Mouse (Mus musculus): ENCODE data around the gene Dnajc13. TPM values are rescaled to one million over a fixed set of nuclear protein-coding genes. Genes with fewer than 3 reads are reported as not detected.

The Dnajc13 gene
- polyA plus RNA-seq, 1 experiment from 2014 or later, result 20.4 TPM

DNA sequence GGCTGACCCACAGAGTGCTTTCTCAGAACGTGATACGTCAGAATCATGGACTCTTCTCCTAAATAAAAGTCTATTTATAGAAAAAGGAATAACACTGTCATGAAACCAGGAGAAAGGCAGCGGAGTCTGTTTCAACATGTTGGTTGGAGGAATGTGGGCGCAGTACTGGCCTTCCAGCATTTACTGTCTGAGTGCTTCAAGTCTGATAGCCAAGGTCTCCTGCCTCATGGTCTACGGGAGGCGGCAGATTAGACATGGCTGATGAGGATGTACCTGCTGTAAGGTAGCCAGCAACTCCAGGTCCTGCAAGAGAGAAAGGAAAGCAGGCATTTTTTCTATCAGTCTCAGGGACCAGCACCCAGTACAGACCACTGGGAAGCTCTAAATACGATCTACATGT lies 110.6 kb downstream of the Dnajc13 start:
- 94% methylated on average over 7 of the region's 7 CpGs for WGBS
- Histone ChIP-seq H3K9me3 (replicated peaks; ENCODE audit: control insufficient read depth, low read length) (no peaks in the 10 kb centered on the region), H3K4me3 (ENCODE audit: low read depth, low read length) (no peak overlapping the region), H3K9ac (replicated peaks; ENCODE audit: low read length) (no peak overlapping the region), H3K27ac (replicated peaks; ENCODE audit: low read depth, low read length) (no peak overlapping the region), H3K4me1 (ENCODE audit: control insufficient read depth, insufficient read depth, low read length) (no peaks in the 10 kb centered on the region), H3K4me2 (ENCODE audit: low read depth, low read length) (no peak overlapping the region), H3K36me3 (replicated peaks; ENCODE audit: control insufficient read depth, insufficient read depth, low read depth, low read length) (peaks cover 7% of the 10 kb centered on the region), H3K27me3 (ENCODE audit: control insufficient read depth, insufficient read depth, low read length) (no peaks in the 10 kb centered on the region)
- DNase-seq (ENCODE audit: low spot score), result no peak
- ATAC-seq (replicated peaks; ENCODE audit: insufficient number of reproducible peaks, low FRiP score, low TSS enrichment, low read depth), result no peak

DNA sequence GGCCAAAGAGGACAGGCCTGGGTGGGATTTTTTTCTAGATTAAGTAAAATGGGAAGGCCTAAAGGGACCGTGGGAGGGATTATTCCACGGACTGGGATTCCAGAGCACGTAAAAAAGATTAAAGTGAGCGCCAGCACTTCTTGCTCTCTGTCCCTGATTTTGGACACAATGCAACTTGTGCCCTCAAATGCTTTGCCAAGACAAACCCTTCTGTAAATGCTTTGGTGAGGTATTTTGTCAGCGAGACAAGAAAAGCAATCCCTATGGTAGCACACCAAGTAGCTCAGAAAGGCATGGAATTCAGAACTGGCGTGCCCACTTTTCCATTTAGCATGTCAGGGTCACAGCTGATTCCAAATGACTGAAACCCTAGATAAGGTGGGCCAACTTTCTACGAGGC lies 113.8 kb downstream of the Dnajc13 start:
- WGBS, result 89% methylated on average over 7 of the region's 7 CpGs

DNA sequence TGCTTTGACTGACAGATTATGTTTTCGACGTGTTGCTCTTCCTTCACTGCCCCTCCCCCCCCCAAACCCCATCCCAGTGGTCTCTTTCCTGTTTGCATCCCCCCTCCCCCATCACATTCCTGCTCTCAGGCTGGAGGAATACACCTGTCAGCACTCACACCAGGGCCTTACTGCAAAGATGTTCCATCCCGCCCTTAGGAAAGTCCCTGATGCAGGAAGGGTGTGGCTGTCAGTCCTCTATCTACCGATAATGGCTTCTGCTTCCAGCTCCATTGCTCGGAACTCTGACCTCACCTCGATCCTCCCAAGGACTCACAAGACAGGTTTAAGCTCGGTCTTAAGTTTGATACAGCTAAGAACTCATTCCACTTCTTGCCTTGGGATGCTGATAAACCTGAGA lies 116.0 kb downstream of the Dnajc13 start:
- Histone ChIP-seq H3K4me3 (ENCODE audit: low read depth, low read length) (no peak overlapping the region), H3K36me3 (replicated peaks; ENCODE audit: control insufficient read depth, insufficient read depth, low read depth, low read length) (no peaks in the 10 kb centered on the region; the same call in 1 of the 2 replicates), H3K27ac (replicated peaks; ENCODE audit: low read depth, low read length) (no peak overlapping the region), H3K9me3 (replicated peaks; ENCODE audit: control insufficient read depth, low read length) (no peaks in the 10 kb centered on the region), H3K4me2 (ENCODE audit: low read depth, low read length) (no peak overlapping the region), H3K9ac (replicated peaks; ENCODE audit: low read length) (no peak overlapping the region), H3K27me3 (ENCODE audit: control insufficient read depth, insufficient read depth, low read length) (no peaks in the 10 kb centered on the region), H3K4me1 (ENCODE audit: control insufficient read depth, insufficient read depth, low read length) (no peaks in the 10 kb centered on the region)
- DNase-seq (ENCODE audit: low spot score) (no peak), ATAC-seq (replicated peaks; ENCODE audit: insufficient number of reproducible peaks, low FRiP score, low TSS enrichment, low read depth) (no peak)
- 81% methylated on average over 7 of the region's 7 CpGs for WGBS

More for the DNA sequence above, 113.8 kb downstream of the Dnajc13 start:
- no peaks in the 10 kb centered on the region for H3K27me3 ChIP-seq (ENCODE audit: control insufficient read depth, insufficient read depth, low read length)
- H3K27ac ChIP-seq (replicated peaks; ENCODE audit: low read depth, low read length), result no peak overlapping the region
- no peak overlapping the region for H3K4me3 ChIP-seq (ENCODE audit: low read depth, low read length)
- no peak for DNase-seq (ENCODE audit: low spot score)
- no peak for ATAC-seq (replicated peaks; ENCODE audit: insufficient number of reproducible peaks, low FRiP score, low TSS enrichment, low read depth)
- no peak overlapping the region for H3K9ac ChIP-seq (replicated peaks; ENCODE audit: low read length)
- no peaks in the 10 kb centered on the region for H3K4me1 ChIP-seq (ENCODE audit: control insufficient read depth, insufficient read depth, low read length)
- H3K9me3 ChIP-seq (replicated peaks; ENCODE audit: control insufficient read depth, low read length), result no peaks in the 10 kb centered on the region
- no peaks in the 10 kb centered on the region; the same call in none of the 2 replicates for H3K36me3 ChIP-seq (replicated peaks; ENCODE audit: control insufficient read depth, insufficient read depth, low read depth, low read length)
- no peak overlapping the region for H3K4me2 ChIP-seq (ENCODE audit: low read depth, low read length)

DNA sequence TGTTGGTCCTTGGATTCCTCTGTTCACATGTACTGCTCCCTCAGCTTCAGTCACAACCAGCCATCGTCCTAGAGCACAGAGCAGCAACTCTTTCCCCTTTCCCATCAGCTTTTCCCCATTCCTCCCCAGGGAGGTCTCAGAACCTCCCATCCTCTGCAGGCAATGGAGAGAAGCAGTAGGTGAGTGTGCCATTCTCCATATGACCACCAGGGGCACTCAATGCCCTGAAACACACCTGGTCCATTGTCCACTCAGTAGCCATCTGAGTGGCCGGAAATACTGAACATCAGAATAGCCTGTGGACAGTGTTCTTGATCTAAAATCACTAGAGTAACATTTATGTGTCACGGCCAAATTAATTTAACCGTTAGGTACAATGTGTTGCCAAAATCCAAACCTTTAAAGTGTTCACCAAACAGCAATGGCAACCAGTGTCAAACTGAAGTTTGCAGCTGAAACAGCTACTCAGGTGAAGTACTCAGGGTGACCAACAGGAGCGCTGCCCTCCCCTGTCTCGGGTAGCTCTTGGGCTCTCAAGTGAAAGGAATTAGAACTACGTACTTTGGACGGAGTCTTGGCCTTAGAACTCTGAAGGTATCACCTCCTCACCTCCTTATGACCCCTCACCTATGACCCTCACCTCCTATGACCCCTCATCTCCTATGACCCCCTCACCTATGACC lies 118.3 kb downstream of the Dnajc13 start:
- WGBS, result 83% methylated on average over 8 of the region's 8 CpGs
- ATAC-seq (replicated peaks; ENCODE audit: insufficient number of reproducible peaks, low FRiP score, low TSS enrichment, low read depth) (no peak), DNase-seq (ENCODE audit: low spot score) (peak; percentile 5)
- Histone ChIP-seq H3K4me1 (ENCODE audit: control insufficient read depth, insufficient read depth, low read length) (no peaks in the 10 kb centered on the region), H3K4me3 (ENCODE audit: low read depth, low read length) (no peak overlapping the region), H3K4me2 (ENCODE audit: low read depth, low read length) (no peak overlapping the region), H3K36me3 (replicated peaks; ENCODE audit: control insufficient read depth, insufficient read depth, low read depth, low read length) (no peaks in the 10 kb centered on the region), H3K9ac (replicated peaks; ENCODE audit: low read length) (no peak overlapping the region), H3K27ac (replicated peaks; ENCODE audit: low read depth, low read length) (no peak overlapping the region), H3K9me3 (replicated peaks; ENCODE audit: control insufficient read depth, low read length) (no peaks in the 10 kb centered on the region), H3K27me3 (ENCODE audit: control insufficient read depth, insufficient read depth, low read length) (no peaks in the 10 kb centered on the region)

DNA sequence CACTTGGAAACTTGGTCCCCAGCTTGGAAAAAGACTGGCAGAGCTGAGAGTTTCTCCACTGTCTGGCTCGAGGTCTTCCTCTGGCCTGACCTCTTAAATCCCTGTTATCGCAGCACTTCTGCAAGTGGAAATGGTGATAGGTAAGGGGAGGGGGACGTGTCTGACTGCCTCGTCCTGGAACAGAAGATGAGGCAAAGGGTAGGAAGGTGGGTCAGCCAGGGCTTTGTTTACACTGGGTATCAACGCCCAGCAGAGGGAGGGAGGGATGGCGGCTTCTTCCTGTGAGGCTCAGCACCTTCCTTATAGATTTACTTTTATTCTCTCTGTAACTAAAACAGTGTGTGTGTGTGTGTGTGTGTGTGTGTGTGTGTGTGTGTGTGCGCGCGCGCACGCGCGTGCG lies 119.9 kb downstream of the Dnajc13 start:
- Histone ChIP-seq H3K9ac (replicated peaks; ENCODE audit: low read length) (no peak overlapping the region), H3K4me3 (ENCODE audit: low read depth, low read length) (no peak overlapping the region), H3K36me3 (replicated peaks; ENCODE audit: control insufficient read depth, insufficient read depth, low read depth, low read length) (no peaks in the 10 kb centered on the region), H3K27me3 (ENCODE audit: control insufficient read depth, insufficient read depth, low read length) (no peaks in the 10 kb centered on the region), H3K4me2 (ENCODE audit: low read depth, low read length) (no peak overlapping the region), H3K4me1 (ENCODE audit: control insufficient read depth, insufficient read depth, low read length) (no peaks in the 10 kb centered on the region), H3K9me3 (replicated peaks; ENCODE audit: control insufficient read depth, low read length) (no peaks in the 10 kb centered on the region), H3K27ac (replicated peaks; ENCODE audit: low read depth, low read length) (no peak overlapping the region)
- WGBS, result 80% methylated on average over 14 of the region's 14 CpGs
- DNase-seq (ENCODE audit: low spot score), result no peak
- ATAC-seq (replicated peaks; ENCODE audit: insufficient number of reproducible peaks, low FRiP score, low TSS enrichment, low read depth), result no peak

DNA sequence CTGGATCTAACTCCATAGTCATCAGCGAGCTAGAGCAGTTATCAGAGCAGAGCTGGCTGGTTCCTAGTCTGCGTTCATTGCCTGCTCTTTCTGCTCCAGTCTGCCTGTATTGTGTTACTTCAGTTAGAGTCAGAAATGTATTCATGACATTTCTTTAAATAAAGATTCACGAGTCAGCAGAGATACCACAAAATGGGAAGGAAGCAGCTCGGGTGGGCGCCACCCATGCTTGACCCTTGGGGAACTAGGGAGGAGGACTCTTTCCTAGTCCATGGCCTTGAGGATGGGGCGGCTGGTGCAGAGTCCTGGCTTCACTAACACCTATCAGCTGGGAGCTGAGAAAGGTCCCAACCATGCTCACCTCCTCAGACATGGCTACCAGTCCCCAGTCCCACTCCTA lies 122.4 kb downstream of the Dnajc13 start:
- H3K9me3 ChIP-seq (replicated peaks; ENCODE audit: control insufficient read depth, low read length), result no peaks in the 10 kb centered on the region
- no peak overlapping the region for H3K27ac ChIP-seq (replicated peaks; ENCODE audit: low read depth, low read length)
- no peak overlapping the region for H3K4me3 ChIP-seq (ENCODE audit: low read depth, low read length)
- no peaks in the 10 kb centered on the region for H3K36me3 ChIP-seq (replicated peaks; ENCODE audit: control insufficient read depth, insufficient read depth, low read depth, low read length)
- WGBS, result 91% methylated on average over 6 of the region's 6 CpGs
- H3K27me3 ChIP-seq (ENCODE audit: control insufficient read depth, insufficient read depth, low read length), result no peaks in the 10 kb centered on the region
- no peak for ATAC-seq (replicated peaks; ENCODE audit: insufficient number of reproducible peaks, low FRiP score, low TSS enrichment, low read depth)
- H3K9ac ChIP-seq (replicated peaks; ENCODE audit: low read length), result no peak overlapping the region
- no peaks in the 10 kb centered on the region for H3K4me1 ChIP-seq (ENCODE audit: control insufficient read depth, insufficient read depth, low read length)
- H3K4me2 ChIP-seq (ENCODE audit: low read depth, low read length), result no peak overlapping the region
- DNase-seq (ENCODE audit: low spot score), result no peak

DNA sequence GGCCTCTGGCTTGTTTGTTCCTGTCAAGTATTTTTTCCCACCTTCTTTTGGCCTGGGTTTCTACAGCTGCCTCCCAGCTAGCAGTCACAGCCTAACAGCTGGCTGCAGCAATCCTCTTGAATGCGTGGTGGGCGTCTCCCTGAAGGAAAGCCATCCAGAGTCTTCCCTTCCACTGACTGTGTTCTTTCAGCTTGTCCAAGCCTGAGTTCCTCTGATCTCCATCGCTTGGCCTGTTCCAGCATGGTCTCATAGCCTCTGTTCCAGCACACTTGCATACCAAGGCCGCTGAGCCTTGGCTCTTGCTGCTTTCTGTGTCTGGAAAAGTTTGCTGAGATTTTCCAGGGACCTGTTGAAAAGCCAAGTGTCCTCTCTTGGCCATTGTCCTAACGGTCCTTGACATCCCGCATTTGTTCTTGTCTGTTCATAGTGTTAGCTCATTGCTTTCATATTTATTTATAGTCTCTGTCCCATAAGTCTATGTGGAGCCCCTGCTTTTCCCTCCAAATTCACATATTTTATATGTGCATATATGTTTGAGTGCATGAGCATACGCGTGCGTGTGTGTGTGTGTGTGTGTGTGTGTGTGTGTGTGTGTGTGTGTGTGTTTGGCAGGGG lies 132.5 kb downstream of the Dnajc13 start:
- no peak overlapping the region for H3K9ac ChIP-seq (replicated peaks; ENCODE audit: low read length)
- no peak overlapping the region for H3K4me3 ChIP-seq (ENCODE audit: low read depth, low read length)
- H3K27ac ChIP-seq (replicated peaks; ENCODE audit: low read depth, low read length), result no peak overlapping the region
- no peaks in the 10 kb centered on the region for H3K4me1 ChIP-seq (ENCODE audit: control insufficient read depth, insufficient read depth, low read length)
- no peak overlapping the region for H3K4me2 ChIP-seq (ENCODE audit: low read depth, low read length)
- WGBS, result 86% methylated on average over 9 of the region's 9 CpGs
- no peak for DNase-seq (ENCODE audit: low spot score)
- no peak for ATAC-seq (replicated peaks; ENCODE audit: insufficient number of reproducible peaks, low FRiP score, low TSS enrichment, low read depth)
- H3K27me3 ChIP-seq (ENCODE audit: control insufficient read depth, insufficient read depth, low read length), result no peaks in the 10 kb centered on the region
- H3K9me3 ChIP-seq (replicated peaks; ENCODE audit: control insufficient read depth, low read length), result no peaks in the 10 kb centered on the region
- no peaks in the 10 kb centered on the region for H3K36me3 ChIP-seq (replicated peaks; ENCODE audit: control insufficient read depth, insufficient read depth, low read depth, low read length)

DNA sequence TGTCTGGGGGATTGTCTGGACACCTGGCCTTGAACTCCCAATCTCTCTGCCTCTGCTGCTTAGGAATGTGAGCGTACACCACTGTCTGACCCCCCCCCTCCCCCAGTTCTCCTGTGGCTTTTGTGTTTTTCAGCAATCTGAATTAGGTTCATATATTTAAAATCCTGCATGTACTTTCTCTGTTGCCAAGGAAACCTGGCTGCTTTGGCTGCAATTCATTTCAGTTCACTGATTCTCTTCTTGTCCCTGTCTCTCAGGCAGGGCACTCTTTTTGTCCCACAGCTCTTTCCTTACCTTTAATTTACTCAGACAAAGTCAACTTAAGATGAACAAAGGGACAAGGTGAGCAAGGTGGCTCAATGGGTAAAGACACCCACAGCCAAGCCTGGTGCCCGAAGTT lies 134.6 kb downstream of the Dnajc13 start:
- no peak overlapping the region for H3K27ac ChIP-seq (replicated peaks; ENCODE audit: low read depth, low read length)
- H3K4me1 ChIP-seq (ENCODE audit: control insufficient read depth, insufficient read depth, low read length), result no peaks in the 10 kb centered on the region
- WGBS, result 76% methylated on average over 2 of the region's 2 CpGs
- no peaks in the 10 kb centered on the region for H3K9me3 ChIP-seq (replicated peaks; ENCODE audit: control insufficient read depth, low read length)
- no peaks in the 10 kb centered on the region for H3K27me3 ChIP-seq (ENCODE audit: control insufficient read depth, insufficient read depth, low read length)
- no peak overlapping the region for H3K9ac ChIP-seq (replicated peaks; ENCODE audit: low read length)
- H3K36me3 ChIP-seq (replicated peaks; ENCODE audit: control insufficient read depth, insufficient read depth, low read depth, low read length), result no peaks in the 10 kb centered on the region
- no peak overlapping the region for H3K4me3 ChIP-seq (ENCODE audit: low read depth, low read length)
- H3K4me2 ChIP-seq (ENCODE audit: low read depth, low read length), result no peak overlapping the region
- no peak for DNase-seq (ENCODE audit: low spot score)
- no peak for ATAC-seq (replicated peaks; ENCODE audit: insufficient number of reproducible peaks, low FRiP score, low TSS enrichment, low read depth)
